ENCODE assay signal across 18 mouse cellular contexts in the genomic region with DNA sequence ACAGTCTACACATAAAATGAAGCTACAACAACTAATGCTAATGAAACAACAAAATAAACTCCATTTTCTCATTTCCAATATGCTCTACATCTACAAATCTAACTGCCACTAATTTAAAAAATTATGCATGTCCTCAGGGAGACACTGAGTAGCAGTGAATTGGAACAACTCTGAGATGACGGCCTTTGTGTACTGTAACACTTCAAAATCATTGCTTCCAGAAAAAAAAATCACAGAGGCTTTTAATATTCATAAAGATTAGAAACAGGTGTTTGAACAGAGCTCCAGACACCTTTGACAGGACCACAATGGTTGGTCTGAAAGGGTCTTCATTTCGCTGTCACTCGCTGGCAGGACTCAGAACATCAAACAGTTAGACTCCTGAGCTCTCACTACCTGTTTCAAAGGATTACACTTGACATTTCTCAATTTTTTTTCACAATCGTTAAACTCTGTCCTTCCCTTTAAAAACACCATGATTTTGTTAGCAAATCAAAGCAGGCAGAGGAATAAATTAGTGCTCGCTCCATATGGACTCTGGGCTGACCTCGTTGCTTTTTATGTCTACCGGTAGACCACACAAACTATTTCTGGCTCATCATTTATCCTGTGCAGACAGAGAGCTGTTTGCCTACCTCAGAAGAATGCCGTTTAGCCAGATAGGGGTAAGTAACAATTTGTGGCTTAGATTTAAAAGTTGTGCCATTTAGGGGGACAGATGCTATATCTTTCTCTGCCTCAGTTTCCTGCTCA.
"Had no signal": no experiment of that assay in that cellular context is flagged by ENCODE, and none has a peak within 500 bp of the region (broad histone marks: within the 10 kb centered on the region; RNA-seq: fewer than 3 reads in every experiment).

No protein-coding gene starts in this region.

- H3K4me1 ChIP-seq: limb, embryonic 15.5 days; liver, embryonic 12.5 days; megakaryocyte, embryonic 14.5 days had no signal

- ATAC-seq: liver, embryonic 12.5 days had no signal

- H3K9me3 ChIP-seq: limb, embryonic 15.5 days; liver, embryonic 12.5 days; neural tube, embryonic 12.5 days had no signal

- H3K4me2 ChIP-seq: limb, embryonic 15.5 days; liver, embryonic 12.5 days; lung, embryonic 14.5 days; neural tube, embryonic 12.5 days had no signal

- H3K27me3 ChIP-seq: limb, embryonic 15.5 days; liver, embryonic 12.5 days; megakaryocyte, embryonic 14.5 days; neural tube, embryonic 12.5 days had no signal

- H3K9ac ChIP-seq: limb, embryonic 15.5 days; liver, embryonic 12.5 days; lung, embryonic 14.5 days; neural tube, embryonic 12.5 days had no signal

- H3K36me3 ChIP-seq: limb, embryonic 15.5 days; liver, embryonic 12.5 days; neural tube, embryonic 12.5 days had no signal

- H3K27ac ChIP-seq: kidney, postnatal 0 days; limb, embryonic 15.5 days; liver, embryonic 12.5 days; neural tube, embryonic 12.5 days had no signal

- H3K4me3 ChIP-seq: limb, embryonic 15.5 days; liver, embryonic 12.5 days; megakaryocyte, embryonic 14.5 days; myocyte; neural tube, embryonic 12.5 days had no signal

- DNase-seq: kidney, adult 9 months; kidney, postnatal 36 days; layer of hippocampus, adult 9-11 months; layer of hippocampus, postnatal 36 days; lung, embryonic 14.5 days; lung, postnatal 10 days; lung, postnatal 4 days; retina, postnatal 1 day; right cerebral cortex, postnatal 4 days; spleen, adult 18-20 months; thymus, adult 18-20 months; thymus, postnatal 25 days had no signal
